Mouse (Mus musculus) ES-E14 (cell line): Measurements from ENCODE around the gene Araf. TPM values are rescaled to one million over a fixed set of nuclear protein-coding genes. Genes with fewer than 3 reads are reported as not detected.

ENCODE experiments used
- DNase-seq: peaks from one replicate; pipeline ENCODE4 v3.0.0-alpha.2; 2013; ENCODE audit warnings: low read depth, low spot score
- H3K27ac ChIP-seq: 2 replicates; pipeline ENCODE4 v1.5.1; 2012; ENCODE audit warnings: low read depth, mild to moderate bottlenecking, low read length, moderate library complexity, mixed read lengths; ENCODE audit not compliant: poor library complexity, insufficient read depth, severe bottlenecking
- H3K36me3 ChIP-seq: 2 replicates; pipeline ENCODE4 v1.6.1; 2012; ENCODE audit warnings: mild to moderate bottlenecking, low read length, moderate library complexity, mixed read lengths; ENCODE audit not compliant: control insufficient read depth, poor library complexity, insufficient read depth, severe bottlenecking
- H3K4me1 ChIP-seq, 2 experiments: fragments of 150-350 bp in 1 of 2; sonication (generic) in 1 of 2; 2 replicates each; pipeline ENCODE4 v1.6.1; 2012; ENCODE audit warnings: low read length in 2 of 2, mild to moderate bottlenecking in 1 of 2, mixed read lengths in 1 of 2; ENCODE audit not compliant: control insufficient read depth in 2 of 2, insufficient read depth in 2 of 2, poor library complexity in 1 of 2
- H3K4me3 ChIP-seq, 2 experiments: fragments of 150-350 bp in 1 of 2; sonication (generic) in 1 of 2; 2 replicates each; pipeline ENCODE4 v1.5.1; 2012; ENCODE audit warnings: low read length in 2 of 2, low read depth in 1 of 2, mild to moderate bottlenecking in 1 of 2, mixed read lengths in 1 of 2; ENCODE audit not compliant: insufficient read depth in 1 of 2, poor library complexity in 1 of 2, severe bottlenecking in 1 of 2
- H3K9ac ChIP-seq: 2 replicates; pipeline ENCODE4 v1.6.1; 2012; ENCODE audit warnings: low read depth, mild to moderate bottlenecking, low read length, mixed read lengths; ENCODE audit not compliant: poor library complexity, insufficient read depth, severe bottlenecking
- H3K9me3 ChIP-seq: fragments of 150-350 bp; sonication (generic); 2 replicates; pipeline ENCODE4 v1.6.1; 2012; ENCODE audit warnings: low read depth, mild to moderate bottlenecking, low read length; ENCODE audit not compliant: control insufficient read depth, insufficient read depth
- CHD2 ChIP-seq: IDR thresholded peaks from 2 replicates; pipeline ENCODE4 v1.6.1; 2014; ENCODE audit warnings: mild to moderate bottlenecking, low read depth, low read length, inconsistent platforms
- HCFC1 ChIP-seq: IDR thresholded peaks from 2 replicates; pipeline ENCODE4 v1.6.1; 2012; ENCODE audit warnings: low read length, inconsistent platforms, borderline replicate concordance; ENCODE audit not compliant: insufficient read depth
- MAFK ChIP-seq: IDR thresholded peaks from 2 replicates; pipeline ENCODE4 v1.6.1; 2014; ENCODE audit warnings: mild to moderate bottlenecking, low read depth, low read length, inconsistent platforms; ENCODE audit not compliant: insufficient read depth
- ZC3H11A ChIP-seq: IDR thresholded peaks from 2 replicates; pipeline ENCODE4 v1.6.1; 2012; ENCODE audit warnings: low read depth, mild to moderate bottlenecking, inconsistent platforms, low read length, borderline replicate concordance
- ZNF384 ChIP-seq: IDR thresholded peaks from 2 replicates; pipeline ENCODE4 v1.6.1; 2012; ENCODE audit warnings: low read depth, low read length, inconsistent platforms
- in situ Hi-C, 2 experiments: fragments of 600-800 bp; cut with MboI; formaldehyde crosslinking; loops; one replicate each; pipeline ENCODE4 v1.15.1; 2025; ENCODE audit warnings: low sequenced_read_pairs in 2 of 2, inconsistent platforms in 1 of 2; ENCODE audit not compliant: unreplicated experiment in 2 of 2
- total RNA-seq: library from RNA; depleted of rRNA; stranded (reverse); fragments of 300-350 nt; gene quantifications from 2 replicates; pipeline ENCODE4 v1.2.3, GENCODE M21; 2012; rRNA removed

Araf gene
- 81.8 and 93.1 TPM in 2 replicates for total RNA-seq

DNA sequence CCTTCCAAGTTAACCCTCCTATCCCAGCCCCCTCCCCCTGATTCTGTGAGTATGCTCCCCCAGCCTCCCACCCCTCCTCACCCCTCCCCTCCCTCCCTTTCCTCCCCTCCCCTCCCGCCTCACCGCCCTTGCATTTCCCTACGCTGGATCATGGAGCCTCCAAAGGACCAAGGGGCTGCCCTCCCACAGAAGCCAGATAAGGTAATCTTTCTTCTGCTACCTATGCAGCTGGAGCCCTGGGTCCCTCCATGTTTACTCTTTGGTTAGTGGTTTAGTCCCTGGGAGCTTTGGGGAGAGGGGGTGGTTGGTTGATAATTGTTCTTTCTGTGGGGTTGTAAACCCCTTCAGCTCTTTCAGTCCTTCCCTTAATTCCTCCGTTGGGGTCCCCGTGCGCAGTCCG, at the start of gene Araf:
Gene Araf, plus strand, starts transcription at position 134 of the 400 bp plus-strand sequence.
- DNase-seq: no peak
- Histone ChIP-seq H3K4me1 (peaks cover 1% of the 10 kb centered on the region in 2 experiments; a peak in 1 of 4 replicates), H3K27ac (peak within 1 kb of the TSS; percentile 81), H3K9me3 (no peaks in the 10 kb centered on the region), H3K9ac (peak within 1 kb of the TSS; percentile 81), H3K4me3 (peak within 1 kb of the TSS; percentile 76 to 85), H3K36me3 (no peaks in the 10 kb centered on the region; the same call in 1 of the 2 replicates)
- TF ChIP-seq ZC3H11A: no peak
- TF ChIP-seq ZNF384: no peak
- no peak for TF ChIP-seq HCFC1
- no peak for TF ChIP-seq CHD2
- no peak for TF ChIP-seq MAFK
- in situ Hi-C loops: no loop called here

DNA sequence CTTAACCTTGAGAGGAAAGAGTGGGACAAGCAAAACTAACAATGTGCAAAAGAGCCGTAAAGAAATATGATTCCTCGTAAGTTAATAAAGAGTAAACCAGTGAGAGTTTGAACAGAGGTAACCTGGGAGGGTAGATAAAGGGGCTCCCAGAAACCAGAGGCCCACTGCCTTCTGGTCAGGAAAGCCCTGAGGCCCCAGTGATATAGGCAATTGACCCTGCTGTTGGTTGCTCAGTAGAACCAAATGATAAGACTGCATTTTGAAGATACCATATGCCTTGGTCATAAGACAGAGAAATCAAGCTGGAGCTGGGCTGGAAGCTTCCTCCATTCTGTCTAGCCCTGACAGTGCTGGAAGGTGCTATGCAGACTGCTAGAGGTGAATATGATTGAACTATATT, 48.8 kb upstream of the Araf start:
- no peak overlapping the region for H3K9ac ChIP-seq
- DNase-seq: no peak
- H3K9me3 ChIP-seq: no peaks in the 10 kb centered on the region
- H3K4me1 ChIP-seq: no peaks in the 10 kb centered on the region
- in situ Hi-C loops: no loop called here
- no peak overlapping the region for H3K27ac ChIP-seq
- H3K4me3 ChIP-seq: no peak overlapping the region
- no peak for TF ChIP-seq ZC3H11A
- no peak for TF ChIP-seq CHD2
- no peaks in the 10 kb centered on the region for H3K36me3 ChIP-seq

DNA sequence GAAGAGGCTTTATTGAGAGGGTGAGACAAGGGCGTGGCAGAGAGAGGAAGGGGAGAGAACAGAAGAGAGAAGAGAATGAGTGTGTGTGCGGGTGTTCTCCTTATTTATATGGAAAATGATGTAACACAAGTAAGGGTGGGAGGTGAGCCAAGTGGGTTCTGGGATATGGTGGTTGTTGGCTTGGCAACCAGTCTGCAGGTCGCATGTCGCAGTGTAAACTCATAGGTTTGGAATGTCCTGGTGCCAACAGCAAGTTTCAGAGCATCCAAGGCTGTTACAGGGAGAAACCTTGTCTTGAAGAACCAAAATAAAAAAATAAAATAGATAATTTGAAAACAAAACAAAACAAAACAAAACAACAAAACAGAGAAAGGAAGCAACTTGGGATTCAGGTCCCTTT, 36.4 kb upstream of the Araf start:
- Histone ChIP-seq H3K27ac (no peak overlapping the region), H3K4me1 (no peaks in the 10 kb centered on the region), H3K9ac (no peak overlapping the region), H3K4me3 (no peak overlapping the region), H3K36me3 (no peaks in the 10 kb centered on the region), H3K9me3 (no peaks in the 10 kb centered on the region)
- in situ Hi-C loops: no loop called here
- DNase-seq: no peak
- TF ChIP-seq ZC3H11A (no peak), HCFC1 (no peak), CHD2 (no peak), ZNF384 (no peak), MAFK (no peak)

DNA sequence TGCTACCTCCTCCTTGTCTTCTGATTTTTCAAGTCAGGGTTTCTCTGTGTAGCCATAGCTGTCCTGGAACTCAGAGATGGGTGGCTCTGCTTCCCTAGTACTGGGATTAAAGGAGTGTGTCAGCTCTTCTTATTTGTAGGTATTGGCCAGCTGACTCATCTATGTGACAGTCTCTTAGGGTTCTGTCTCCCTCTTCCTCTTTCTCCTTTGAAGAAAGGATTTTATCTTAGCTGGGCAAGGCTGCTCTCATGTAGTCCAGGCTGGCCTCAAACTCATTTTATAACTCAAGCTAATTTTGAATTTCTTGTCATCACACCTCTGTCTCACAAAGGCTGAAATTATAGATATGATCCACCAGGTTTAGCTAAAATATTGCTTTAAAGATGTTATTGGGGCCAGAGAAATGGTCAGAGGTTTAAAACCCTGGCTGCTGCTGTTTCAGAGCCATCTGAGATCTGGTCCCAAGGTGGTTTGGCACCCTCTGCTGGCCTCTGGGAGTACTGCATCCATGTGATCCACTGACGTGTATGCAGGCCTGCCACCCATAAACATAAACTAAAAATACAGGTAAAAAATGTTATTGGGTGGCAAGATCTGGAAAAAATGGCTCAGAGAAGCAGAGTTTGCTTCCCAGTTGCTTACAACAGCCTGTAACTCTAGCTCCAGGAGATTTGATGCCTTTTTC, 26.8 kb upstream of the Araf start:
- in situ Hi-C loops: no loop called here

DNA sequence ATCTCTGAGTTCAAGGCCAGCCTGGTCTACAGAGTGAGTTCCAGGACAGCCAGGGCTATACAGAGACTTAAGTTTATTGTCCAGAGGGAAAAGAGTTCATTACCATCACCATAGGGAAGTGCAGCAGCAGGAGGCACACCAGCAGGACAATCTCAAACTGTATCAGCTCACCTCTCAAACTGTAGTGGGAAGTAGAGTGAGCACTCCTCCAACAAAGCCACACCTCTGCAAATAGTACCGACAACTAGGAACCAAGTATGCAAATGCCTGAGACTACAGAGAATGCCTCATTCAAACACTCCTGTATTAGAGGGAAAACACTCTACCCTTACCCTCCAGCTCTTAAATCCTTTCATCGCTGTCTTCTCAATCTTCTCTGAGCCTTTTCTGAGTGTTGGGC, 25.9 kb upstream of the Araf start:
- no peaks in the 10 kb centered on the region for H3K9me3 ChIP-seq
- H3K4me3 ChIP-seq: no peak overlapping the region
- in situ Hi-C loops: no loop called here
- no peak for DNase-seq
- TF ChIP-seq CHD2: no peak
- no peak for TF ChIP-seq MAFK
- TF ChIP-seq ZC3H11A: no peak
- no peak for TF ChIP-seq HCFC1
- TF ChIP-seq ZNF384: no peak
- 0 out of 4 replicates have a peak, but pooled peaks cover 0 to 3% of the 10 kb centered on the region in 2 experiments for H3K4me1 ChIP-seq
- H3K36me3 ChIP-seq: no peaks in the 10 kb centered on the region
- H3K9ac ChIP-seq: no peak overlapping the region
- H3K27ac ChIP-seq: peak overlapping the region; percentile 70; the same call in 1 of the 2 replicates

More for the DNA sequence above, 26.8 kb upstream of the Araf start:
- no peaks in the 10 kb centered on the region for H3K9me3 ChIP-seq
- peak; percentile 47 for DNase-seq
- no peaks in the 10 kb centered on the region for H3K36me3 ChIP-seq
- 0 out of 4 replicates have a peak, but pooled peaks cover 0 to 3% of the 10 kb centered on the region in 2 experiments for H3K4me1 ChIP-seq
- no peak for TF ChIP-seq HCFC1
- no peak for TF ChIP-seq ZC3H11A
- no peak for TF ChIP-seq ZNF384
- TF ChIP-seq CHD2: no peak
- TF ChIP-seq MAFK: no peak
- peak overlapping the region; percentile 47; the same call in 1 of the 2 replicates for H3K27ac ChIP-seq
- H3K4me3 ChIP-seq: no peak overlapping the region
- H3K9ac ChIP-seq: no peak overlapping the region
